Mouse (Mus musculus): ENCODE results near the gene Gm43064. TPM values are rescaled to one million over a fixed set of nuclear protein-coding genes. Genes with fewer than 3 reads are reported as not detected.

Gene Gm43064
- polyA plus RNA-seq, 1 experiment from 2014 or later = 0.35 TPM

- H3K9ac ChIP-seq (replicated peaks; ENCODE audit: low read depth, low read length) = no peak overlapping the region
- no peaks in the 10 kb centered on the region for H3K27me3 ChIP-seq (ENCODE audit: control insufficient read depth, insufficient read depth, low read length)
- no peak overlapping the region for H3K4me3 ChIP-seq (ENCODE audit: low read depth, low read length)
- no peaks in the 10 kb centered on the region for H3K4me1 ChIP-seq (ENCODE audit: control insufficient read depth, insufficient read depth, low read length)
- no peaks in the 10 kb centered on the region for H3K9me3 ChIP-seq (ENCODE audit: control insufficient read depth, low read depth, low read length)
- ATAC-seq (ENCODE audit: insufficient number of reproducible peaks, insufficient read depth, low FRiP score, low read depth) = no peak
- 81% methylated on average over 6 of the region's 6 CpGs for WGBS
- H3K27ac ChIP-seq (ENCODE audit: low read length) = no peak overlapping the region
- no peaks in the 10 kb centered on the region for H3K36me3 ChIP-seq (ENCODE audit: control insufficient read depth, insufficient read depth, low read length)
- no peak overlapping the region for H3K4me2 ChIP-seq (replicated peaks; ENCODE audit: low read depth, low read length)
Observed at GRCm38 (mm10) chr3:103864200-103864599, 54.8 kb downstream of the Gm43064 start.

- no peak for ATAC-seq (ENCODE audit: insufficient number of reproducible peaks, insufficient read depth, low FRiP score, low read depth)
- Histone ChIP-seq H3K9me3 (ENCODE audit: control insufficient read depth, low read depth, low read length) (no peaks in the 10 kb centered on the region), H3K4me1 (ENCODE audit: control insufficient read depth, insufficient read depth, low read length) (no peaks in the 10 kb centered on the region), H3K27me3 (ENCODE audit: control insufficient read depth, insufficient read depth, low read length) (no peaks in the 10 kb centered on the region), H3K4me3 (ENCODE audit: low read depth, low read length) (no peak overlapping the region), H3K4me2 (replicated peaks; ENCODE audit: low read depth, low read length) (no peak overlapping the region), H3K36me3 (ENCODE audit: control insufficient read depth, insufficient read depth, low read length) (no peaks in the 10 kb centered on the region), H3K9ac (replicated peaks; ENCODE audit: low read depth, low read length) (no peak overlapping the region), H3K27ac (ENCODE audit: low read length) (no peak overlapping the region)
- WGBS = 89% methylated on average over 5 of the region's 5 CpGs
Observed at GRCm38 (mm10) chr3:103867424-103867971, 58.1 kb downstream of the Gm43064 start.

GRCm38 (mm10) chr3:103868008-103868407, 58.6 kb downstream of the Gm43064 start:
- H3K9ac ChIP-seq (replicated peaks; ENCODE audit: low read depth, low read length) = no peak overlapping the region
- H3K36me3 ChIP-seq (ENCODE audit: control insufficient read depth, insufficient read depth, low read length) = no peaks in the 10 kb centered on the region
- no peaks in the 10 kb centered on the region for H3K9me3 ChIP-seq (ENCODE audit: control insufficient read depth, low read depth, low read length)
- 83% methylated on average over 4 of the region's 4 CpGs for WGBS
- no peaks in the 10 kb centered on the region for H3K27me3 ChIP-seq (ENCODE audit: control insufficient read depth, insufficient read depth, low read length)
- no peak overlapping the region for H3K27ac ChIP-seq (ENCODE audit: low read length)
- H3K4me3 ChIP-seq (ENCODE audit: low read depth, low read length) = no peak overlapping the region
- no peaks in the 10 kb centered on the region for H3K4me1 ChIP-seq (ENCODE audit: control insufficient read depth, insufficient read depth, low read length)
- no peak for ATAC-seq (ENCODE audit: insufficient number of reproducible peaks, insufficient read depth, low FRiP score, low read depth)
- no peak overlapping the region for H3K4me2 ChIP-seq (replicated peaks; ENCODE audit: low read depth, low read length)

GRCm38 (mm10) chr3:103872663-103873098, 63.3 kb downstream of the Gm43064 start:
- Histone ChIP-seq H3K9ac (replicated peaks; ENCODE audit: low read depth, low read length) (no peak overlapping the region), H3K9me3 (ENCODE audit: control insufficient read depth, low read depth, low read length) (no peaks in the 10 kb centered on the region), H3K36me3 (ENCODE audit: control insufficient read depth, insufficient read depth, low read length) (no peaks in the 10 kb centered on the region), H3K4me3 (ENCODE audit: low read depth, low read length) (no peak overlapping the region), H3K4me1 (ENCODE audit: control insufficient read depth, insufficient read depth, low read length) (no peaks in the 10 kb centered on the region), H3K4me2 (replicated peaks; ENCODE audit: low read depth, low read length) (no peak overlapping the region), H3K27me3 (ENCODE audit: control insufficient read depth, insufficient read depth, low read length) (no peaks in the 10 kb centered on the region), H3K27ac (ENCODE audit: low read length) (no peak overlapping the region)
- ATAC-seq (ENCODE audit: insufficient number of reproducible peaks, insufficient read depth, low FRiP score, low read depth) = no peak
- 65% methylated on average over 3 of the region's 3 CpGs for WGBS

- no peaks in the 10 kb centered on the region for H3K36me3 ChIP-seq (ENCODE audit: control insufficient read depth, insufficient read depth, low read length)
- 79% methylated on average over 7 of the region's 7 CpGs for WGBS
Observed at GRCm38 (mm10) chr3:103874329-103874728, 65.0 kb downstream of the Gm43064 start.

GRCm38 (mm10) chr3:103885946-103886345, 76.6 kb downstream of the Gm43064 start:
- Histone ChIP-seq H3K4me1 (ENCODE audit: control insufficient read depth, insufficient read depth, low read length) (no peaks in the 10 kb centered on the region), H3K36me3 (ENCODE audit: control insufficient read depth, insufficient read depth, low read length) (no peaks in the 10 kb centered on the region), H3K27me3 (ENCODE audit: control insufficient read depth, insufficient read depth, low read length) (no peaks in the 10 kb centered on the region), H3K27ac (ENCODE audit: low read length) (no peak overlapping the region), H3K9me3 (ENCODE audit: control insufficient read depth, low read depth, low read length) (no peaks in the 10 kb centered on the region), H3K9ac (replicated peaks; ENCODE audit: low read depth, low read length) (no peak overlapping the region), H3K4me2 (replicated peaks; ENCODE audit: low read depth, low read length) (no peak overlapping the region), H3K4me3 (ENCODE audit: low read depth, low read length) (no peak overlapping the region)
- ATAC-seq (ENCODE audit: insufficient number of reproducible peaks, insufficient read depth, low FRiP score, low read depth) = no peak
- WGBS = 75% methylated on average over 11 of the region's 11 CpGs

More at GRCm38 (mm10) chr3:103874329-103874728, 65.0 kb downstream of the Gm43064 start:
- Histone ChIP-seq H3K4me1 (ENCODE audit: control insufficient read depth, insufficient read depth, low read length) (no peaks in the 10 kb centered on the region), H3K27ac (ENCODE audit: low read length) (no peak overlapping the region), H3K9ac (replicated peaks; ENCODE audit: low read depth, low read length) (no peak overlapping the region), H3K27me3 (ENCODE audit: control insufficient read depth, insufficient read depth, low read length) (no peaks in the 10 kb centered on the region), H3K4me2 (replicated peaks; ENCODE audit: low read depth, low read length) (no peak overlapping the region), H3K4me3 (ENCODE audit: low read depth, low read length) (no peak overlapping the region), H3K9me3 (ENCODE audit: control insufficient read depth, low read depth, low read length) (no peaks in the 10 kb centered on the region)
- ATAC-seq (ENCODE audit: insufficient number of reproducible peaks, insufficient read depth, low FRiP score, low read depth) = no peak

GRCm38 (mm10) chr3:103887581-103887980, 78.2 kb downstream of the Gm43064 start:
- Histone ChIP-seq H3K27me3 (ENCODE audit: control insufficient read depth, insufficient read depth, low read length) (no peaks in the 10 kb centered on the region), H3K36me3 (ENCODE audit: control insufficient read depth, insufficient read depth, low read length) (no peaks in the 10 kb centered on the region), H3K27ac (ENCODE audit: low read length) (no peak overlapping the region), H3K4me2 (replicated peaks; ENCODE audit: low read depth, low read length) (no peak overlapping the region), H3K4me1 (ENCODE audit: control insufficient read depth, insufficient read depth, low read length) (no peaks in the 10 kb centered on the region), H3K4me3 (ENCODE audit: low read depth, low read length) (no peak overlapping the region), H3K9ac (replicated peaks; ENCODE audit: low read depth, low read length) (no peak overlapping the region), H3K9me3 (ENCODE audit: control insufficient read depth, low read depth, low read length) (no peaks in the 10 kb centered on the region)
- ATAC-seq (ENCODE audit: insufficient number of reproducible peaks, insufficient read depth, low FRiP score, low read depth) = no peak
- 30% methylated on average over 3 of the region's 3 CpGs for WGBS

Other genes with a start within 250 kb of the Gm43064 start
- 3.0 and 3.4 TPM in 2 replicates for gene Syt6, start 234.3 kb upstream of the Gm43064 start, polyA plus RNA-seq (2014; fragmentation: Nextera tagmentation; extraction: Ambion mirVana)
- 0.28 TPM in 1 of 2 replicates, not detected in the other for gene Atg4a-ps, start 163.5 kb upstream of the Gm43064 start, polyA plus RNA-seq (2014; fragmentation: Nextera tagmentation; extraction: Ambion mirVana)
- gene Olfml3, start 71.6 kb upstream of the Gm43064 start, polyA plus RNA-seq (2014; fragmentation: Nextera tagmentation; extraction: Ambion mirVana) = 68.2 and 76.5 TPM in 2 replicates
- not detected in 2 replicates for gene Gm10964, start 70.2 kb upstream of the Gm43064 start, polyA plus RNA-seq (2014; fragmentation: Nextera tagmentation; extraction: Ambion mirVana)
- gene Hipk1, start 18.0 kb upstream of the Gm43064 start, polyA plus RNA-seq (2014; fragmentation: Nextera tagmentation; extraction: Ambion mirVana) = 18.1 and 18.8 TPM in 2 replicates
- gene Dclre1b, start 129 bp upstream of the Gm43064 start, polyA plus RNA-seq (2014; fragmentation: Nextera tagmentation; extraction: Ambion mirVana) = 27.0 and 30.9 TPM in 2 replicates
- gene Ap4b1, start 53 bp upstream of the Gm43064 start, polyA plus RNA-seq (2014; fragmentation: Nextera tagmentation; extraction: Ambion mirVana) = 18.5 and 21.8 TPM in 2 replicates
- 0.54 TPM in 1 of 2 replicates, not detected in the other for gene Bcl2l15, start 23.0 kb downstream of the Gm43064 start, polyA plus RNA-seq (2014; fragmentation: Nextera tagmentation; extraction: Ambion mirVana)
- gene Ptpn22, start 50.2 kb downstream of the Gm43064 start, polyA plus RNA-seq (2014; fragmentation: Nextera tagmentation; extraction: Ambion mirVana) = 0.67 and 1.3 TPM in 2 replicates
- gene Rsbn1, start 104.5 kb downstream of the Gm43064 start, polyA plus RNA-seq (2014; fragmentation: Nextera tagmentation; extraction: Ambion mirVana) = 12.5 and 12.8 TPM in 2 replicates
- 34.5 and 36.0 TPM in 2 replicates for gene Phtf1, start 158.5 kb downstream of the Gm43064 start, polyA plus RNA-seq (2014; fragmentation: Nextera tagmentation; extraction: Ambion mirVana)

All from stomach, embryonic 14.5 days (tissue).